Mouse (Mus musculus) frontal cortex, postnatal 36 days (tissue): ENCODE results near the gene Adcy1.

Experiments
- DNase-seq, 2 experiments: peaks; one replicate each; pipeline ENCODE4 v3.0.0; 2022; ENCODE audit warnings: low spot score in 2 of 2

Gene Adcy1

DNA sequence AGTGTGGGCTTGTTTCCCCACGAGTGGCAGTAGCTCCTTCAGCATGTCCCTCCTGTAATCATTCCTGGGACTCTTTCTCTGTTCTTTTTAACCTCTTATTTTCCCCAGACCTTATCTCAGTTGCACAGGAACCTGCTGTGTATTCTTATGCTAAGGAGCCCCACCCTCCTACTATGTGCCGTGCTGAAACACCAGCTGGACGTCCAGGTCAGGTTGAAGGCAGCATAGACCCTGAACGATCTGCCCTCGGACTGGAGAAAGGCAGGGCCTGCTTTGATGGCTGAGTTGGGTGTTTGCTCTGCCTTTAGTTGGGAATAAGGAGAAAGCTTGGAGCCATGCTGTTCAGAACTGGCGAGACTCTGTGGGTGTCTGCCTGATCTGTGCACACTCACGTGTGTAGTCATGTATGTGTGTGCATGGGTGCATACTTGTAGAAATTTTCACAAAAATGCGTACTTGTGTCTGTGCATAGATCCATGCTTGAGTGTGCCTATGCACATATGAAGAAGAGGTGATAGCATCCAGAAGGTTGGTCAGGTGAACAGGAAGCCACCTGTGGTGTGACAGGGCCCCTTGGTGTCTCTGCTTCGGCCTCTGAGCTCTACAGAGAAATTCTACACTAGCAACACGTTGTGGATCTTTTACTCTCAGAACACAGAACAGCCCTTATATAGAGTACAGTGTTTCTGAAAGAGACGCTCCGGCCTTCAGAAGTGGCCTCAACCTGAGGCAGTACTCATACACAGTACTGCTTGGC is 5.4 kb downstream of the Adcy1 start:
- DNase-seq: no peak

DNA sequence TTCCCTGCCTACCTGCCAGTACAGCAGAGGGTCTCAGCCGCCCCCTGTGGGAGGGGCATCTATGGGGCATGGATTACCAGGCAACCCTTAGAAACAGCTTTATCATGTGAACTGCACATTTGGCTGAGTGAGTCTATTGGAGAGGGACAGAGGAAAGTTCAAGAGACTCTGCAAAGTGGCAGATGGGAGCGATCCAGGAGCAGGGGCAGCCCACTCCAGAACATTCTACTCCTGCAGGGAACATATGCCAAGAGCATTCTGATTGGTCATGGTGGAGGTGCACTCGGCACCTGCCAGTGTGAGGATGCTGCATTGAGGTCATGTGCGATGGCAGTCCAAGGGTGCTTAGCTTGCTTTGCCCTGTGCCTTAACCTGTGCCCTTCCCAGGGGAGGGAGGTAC is 6.5 kb downstream of the Adcy1 start:
- DNase-seq: no peak

DNA sequence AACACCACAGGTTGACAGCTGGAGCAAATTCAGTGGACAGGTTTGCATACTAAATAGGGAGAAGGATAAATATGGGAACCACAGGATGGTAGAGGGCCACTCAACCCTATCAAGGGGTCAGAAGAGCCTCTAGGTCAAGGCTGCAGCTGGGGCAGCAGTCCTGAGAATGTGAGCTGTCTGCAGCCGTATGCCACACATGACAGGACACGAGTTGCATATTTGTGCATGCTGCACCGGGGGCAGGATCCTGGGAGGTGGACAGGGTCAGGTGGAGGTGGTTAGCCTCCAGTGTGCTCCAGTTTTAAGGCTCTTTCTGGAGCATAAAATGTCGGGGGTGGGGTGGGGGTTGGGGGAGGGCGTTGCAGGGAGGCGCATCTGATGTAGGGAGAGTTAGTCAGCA is 8.3 kb downstream of the Adcy1 start:
- DNase-seq: no peak

DNA sequence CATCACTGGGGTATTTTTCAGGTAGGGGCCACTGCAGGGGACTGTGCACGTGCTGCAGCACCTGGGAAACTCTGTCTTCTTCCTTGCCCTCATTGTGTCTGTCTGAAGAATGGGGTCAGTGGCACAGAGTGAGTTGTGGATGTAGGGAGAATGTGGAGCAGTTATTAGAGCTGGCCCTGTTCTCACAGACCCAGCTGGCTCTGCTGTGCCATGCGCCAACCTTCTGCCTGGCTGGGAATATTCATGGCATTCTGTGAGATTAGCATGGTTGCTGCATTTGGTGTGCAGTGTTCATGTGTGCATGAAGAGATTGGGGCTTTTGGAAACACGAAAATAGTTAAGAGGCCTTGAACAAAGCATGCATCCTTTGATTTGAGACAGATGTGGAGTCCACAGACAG is 10.3 kb downstream of the Adcy1 start:
- DNase-seq: no peak

DNA sequence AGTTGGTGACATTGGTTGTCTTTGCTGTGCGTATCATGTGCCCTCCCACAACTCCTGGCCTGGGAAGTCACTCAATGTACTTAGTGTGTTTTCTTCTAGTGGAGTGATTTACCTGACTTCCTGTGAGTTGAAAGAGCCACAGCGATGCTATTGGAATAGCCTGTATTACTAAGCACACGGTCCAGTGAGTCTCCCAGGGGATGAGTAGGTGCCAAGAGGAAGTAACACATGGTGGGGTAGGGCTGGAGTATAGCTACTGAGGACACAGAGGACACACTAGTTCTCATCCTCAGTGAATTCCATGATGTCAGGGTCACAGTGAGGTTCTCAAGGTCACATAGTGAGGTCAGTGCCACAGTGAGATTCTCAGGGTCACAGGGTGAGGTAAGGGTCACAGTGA is 13.2 kb downstream of the Adcy1 start:
- no peak for DNase-seq

DNA sequence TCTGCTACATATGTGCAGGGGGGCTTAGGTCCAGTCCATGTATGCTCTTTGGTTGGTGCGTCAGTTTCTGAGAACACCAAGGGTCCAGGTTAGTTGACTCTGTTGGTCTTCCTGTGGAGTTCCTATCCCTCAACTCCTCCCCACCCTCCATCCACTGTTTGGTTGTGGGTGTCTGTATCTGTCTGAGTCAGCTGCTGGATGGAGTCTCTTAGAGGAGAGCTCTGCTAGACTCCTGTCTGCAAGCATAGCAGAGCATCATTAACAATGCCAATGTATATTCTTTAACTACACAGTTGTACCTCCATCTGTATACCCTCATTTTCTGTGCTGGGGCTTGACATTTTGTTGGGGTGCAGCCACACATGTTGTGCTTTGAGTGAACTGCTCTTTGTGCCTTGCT is 18.6 kb downstream of the Adcy1 start:
- no peak for DNase-seq

DNA sequence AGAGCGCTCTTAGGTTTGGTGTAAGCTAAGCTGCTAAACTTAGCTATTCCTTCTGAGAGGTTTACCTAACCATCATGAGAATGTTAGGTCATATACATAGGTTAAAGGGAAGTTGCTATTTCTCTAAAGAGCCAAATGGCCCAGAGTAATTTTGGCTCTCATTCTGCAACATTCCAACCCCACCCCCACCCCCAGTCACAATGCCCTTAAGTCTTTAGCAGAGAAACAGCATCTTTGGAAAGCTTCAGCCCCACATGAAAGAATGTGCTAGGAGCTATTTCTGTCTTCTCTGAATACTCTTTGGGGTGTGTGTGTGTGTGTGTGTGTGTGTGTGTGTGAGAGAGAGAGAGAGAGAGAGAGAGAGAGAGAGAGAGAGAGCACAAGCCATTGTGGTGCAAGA is 20.6 kb downstream of the Adcy1 start:
- DNase-seq: no peak

DNA sequence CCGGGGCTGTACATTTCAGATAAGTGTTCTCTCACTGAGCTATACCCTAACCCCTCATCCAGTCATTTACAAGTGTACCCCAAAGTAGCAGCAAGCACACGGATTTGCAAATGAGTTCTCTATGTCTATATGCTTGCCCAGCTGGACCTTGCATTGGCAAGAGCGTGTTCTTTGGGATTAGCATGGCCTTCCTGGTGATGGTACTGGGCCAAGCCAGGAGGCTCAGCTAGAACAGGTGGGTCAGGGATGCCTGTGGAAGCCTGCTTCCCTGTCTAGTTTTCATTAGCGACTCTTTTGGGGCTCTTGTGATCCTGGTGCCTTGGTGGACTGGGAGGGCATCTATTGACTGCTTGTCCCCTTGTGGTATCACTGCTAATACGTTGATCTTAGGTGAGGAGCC is 21.9 kb downstream of the Adcy1 start:
- DNase-seq: no peak

DNA sequence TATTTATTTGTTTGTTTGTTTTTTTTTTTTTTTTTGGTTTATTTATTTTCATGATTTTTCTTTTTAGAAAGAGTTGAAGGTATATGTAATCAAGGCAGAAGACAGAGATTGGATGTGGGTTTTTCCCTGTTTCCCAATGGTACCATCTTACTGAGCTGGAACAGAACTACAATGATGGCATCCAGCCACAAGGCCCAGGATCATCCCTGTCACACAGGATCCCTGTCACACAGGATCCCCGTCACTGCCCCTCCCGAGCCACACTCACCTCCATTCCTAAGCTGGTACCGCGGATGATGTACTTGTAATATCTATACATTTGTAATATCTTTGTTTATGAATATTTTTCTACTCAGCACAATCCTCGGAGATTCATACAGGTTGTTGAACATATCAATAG is 27.8 kb downstream of the Adcy1 start:
- DNase-seq: no peak

DNA sequence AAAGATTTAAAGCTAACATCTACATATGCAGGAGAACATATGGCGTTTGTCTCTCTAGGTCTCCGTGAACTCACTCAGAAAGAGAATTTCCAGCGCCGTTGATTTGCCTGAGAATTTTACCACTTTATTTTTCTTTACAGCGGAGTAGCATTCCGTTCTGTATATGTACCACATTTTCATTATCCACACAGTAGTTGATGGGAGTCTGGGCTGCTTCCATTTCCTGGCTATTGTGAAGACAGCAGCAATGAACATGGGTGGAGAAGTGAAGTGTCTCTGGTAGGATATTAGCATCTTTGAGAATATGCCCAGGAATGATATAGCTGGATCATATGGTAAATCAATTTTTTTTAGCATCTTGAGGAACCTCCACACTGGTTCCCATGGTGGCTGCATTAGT is 31.6 kb downstream of the Adcy1 start:
- no peak for DNase-seq

DNA sequence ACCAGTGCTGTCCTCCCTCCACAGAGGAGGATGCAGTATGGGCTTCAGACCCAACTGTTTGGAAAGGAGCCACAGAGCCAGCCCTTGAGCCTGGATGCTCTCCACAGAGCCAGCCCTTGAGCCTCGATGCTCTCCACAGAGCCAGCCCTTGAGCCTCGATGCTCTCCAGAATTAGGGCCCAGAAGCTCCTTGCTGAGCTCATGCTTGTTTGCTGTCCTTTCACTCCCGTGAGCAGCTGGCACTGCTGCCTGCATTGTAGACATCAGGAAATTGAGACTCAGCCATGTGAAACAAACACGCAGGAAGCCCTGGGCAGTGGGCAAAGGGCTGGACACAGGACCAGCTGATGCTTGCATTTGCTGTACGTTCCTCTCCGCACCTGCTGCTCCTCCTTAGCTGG is 38.4 kb downstream of the Adcy1 start:
- DNase-seq: no peak

DNA sequence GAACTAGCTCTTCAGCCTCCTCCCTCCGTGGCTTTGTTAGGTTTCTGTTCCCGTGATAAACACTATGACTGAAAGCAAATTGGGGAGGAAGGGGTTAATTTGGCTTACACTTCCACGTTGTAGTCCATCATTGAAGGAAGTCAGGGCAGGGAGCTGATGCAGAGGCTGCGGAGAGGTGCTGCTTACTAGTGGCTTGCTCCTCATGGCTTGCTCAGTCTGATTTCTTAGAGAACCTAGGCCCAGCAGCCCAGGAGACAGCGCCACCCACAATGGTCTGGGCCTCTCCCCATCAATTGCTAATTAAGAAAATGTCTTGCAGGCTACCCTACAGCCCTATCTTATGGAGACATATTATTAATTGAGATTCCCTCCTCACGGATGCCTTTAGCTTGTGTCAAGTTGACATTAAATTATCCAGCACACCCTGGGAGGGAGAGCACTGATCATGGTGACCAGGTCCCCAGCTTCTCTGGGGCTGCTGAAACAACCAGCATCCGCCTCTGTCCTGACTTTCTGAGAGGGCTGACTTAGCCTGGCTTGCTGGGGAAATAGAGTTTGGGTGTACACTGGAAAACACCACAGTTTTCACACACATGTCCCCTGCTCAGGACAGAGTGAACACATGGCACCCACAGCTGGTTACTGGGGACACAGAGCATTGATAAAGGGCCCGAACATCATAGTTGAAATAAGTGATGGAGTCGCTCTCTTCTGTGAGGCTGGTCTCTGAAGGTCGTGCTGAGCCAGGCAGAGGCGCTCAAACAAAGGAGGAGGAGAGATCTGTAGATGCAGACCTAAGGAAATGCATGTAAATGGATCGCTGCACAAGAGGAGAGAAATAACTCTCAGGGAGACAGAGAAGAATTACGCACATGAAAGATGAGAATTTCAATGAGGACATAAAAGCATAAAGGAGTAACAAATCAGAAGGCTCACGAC is 39.2 kb downstream of the Adcy1 start:
- DNase-seq: no peak

DNA sequence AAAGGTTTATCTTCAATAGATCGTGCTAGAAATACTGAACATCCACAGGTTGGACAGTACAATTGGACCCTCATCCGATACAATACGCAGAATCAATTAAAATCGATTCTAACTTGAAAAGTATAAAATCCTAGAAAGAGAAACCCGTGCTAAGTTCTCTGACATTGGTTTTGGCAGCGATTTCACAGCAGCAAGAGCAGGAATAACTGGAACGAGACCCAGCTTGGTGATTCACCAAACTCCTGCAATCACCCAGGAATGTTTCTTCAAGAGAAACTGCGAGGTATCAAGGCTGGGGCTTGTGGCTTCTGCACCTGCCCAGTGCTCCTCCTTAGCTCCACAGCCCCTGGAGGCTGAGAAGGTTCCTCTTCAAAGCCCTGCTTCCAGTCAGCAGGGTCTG is 42.0 kb downstream of the Adcy1 start:
- DNase-seq: no peak

DNA sequence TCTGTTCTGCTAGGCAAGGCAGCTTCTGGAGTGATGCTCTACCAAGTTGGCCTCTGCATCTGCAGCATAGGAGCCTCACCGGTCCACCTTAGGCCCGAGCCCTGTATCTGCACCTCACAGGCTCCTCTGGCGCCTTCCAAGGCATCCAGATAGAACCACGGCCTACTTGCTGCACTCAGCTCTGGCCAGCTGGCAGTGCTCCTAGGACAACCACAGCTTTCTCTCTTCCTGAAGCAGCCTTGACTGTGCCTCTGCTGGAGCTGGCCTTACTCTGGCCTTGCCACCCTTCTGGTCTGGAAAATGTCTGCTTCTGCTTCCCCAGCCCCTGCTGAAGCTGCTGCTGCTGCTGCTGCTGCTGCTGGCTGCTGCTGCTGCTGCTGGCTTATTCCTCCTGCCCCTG is 45.8 kb downstream of the Adcy1 start:
- DNase-seq: no peak

DNA sequence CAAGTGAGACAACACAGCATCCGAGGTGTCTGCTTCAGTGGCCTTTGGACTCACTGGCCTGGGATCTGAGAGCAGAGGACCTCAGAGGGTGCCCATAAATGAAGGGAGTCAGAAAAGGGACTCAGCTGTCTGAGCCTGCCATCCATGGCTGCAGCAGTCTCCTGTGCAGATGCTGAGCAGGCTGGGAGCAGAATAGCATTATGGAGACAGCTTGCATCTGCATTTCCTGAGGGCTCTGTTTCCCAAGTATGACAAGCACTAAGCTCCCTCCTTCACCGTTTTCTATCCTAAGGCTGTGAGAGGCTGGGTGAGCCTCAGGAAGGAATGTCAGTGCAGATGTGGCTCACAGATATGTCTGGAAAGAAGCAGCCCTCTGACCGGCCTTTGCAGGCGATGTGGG is 49.8 kb downstream of the Adcy1 start:
- DNase-seq: no peak

DNA sequence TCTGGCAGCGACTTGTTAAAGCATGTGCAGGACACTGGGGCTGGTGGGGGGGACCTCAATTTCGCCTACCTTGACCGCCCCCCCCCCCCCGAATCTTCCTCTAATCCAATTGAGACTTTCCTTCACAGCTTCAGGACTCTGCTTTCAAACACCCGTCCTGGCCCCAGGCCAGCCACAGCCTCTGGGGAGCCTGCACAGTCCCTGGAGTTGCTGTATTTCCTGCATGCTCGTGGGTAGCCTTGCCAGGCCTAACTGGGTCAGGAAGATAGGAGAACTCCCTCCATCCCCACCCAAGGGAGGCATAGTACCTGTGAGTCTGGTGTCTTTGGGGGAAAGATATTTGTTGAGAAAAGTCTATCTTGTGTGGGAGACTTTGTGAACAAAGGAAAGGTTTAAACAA is 50.4 kb downstream of the Adcy1 start:
- DNase-seq: no peak

DNA sequence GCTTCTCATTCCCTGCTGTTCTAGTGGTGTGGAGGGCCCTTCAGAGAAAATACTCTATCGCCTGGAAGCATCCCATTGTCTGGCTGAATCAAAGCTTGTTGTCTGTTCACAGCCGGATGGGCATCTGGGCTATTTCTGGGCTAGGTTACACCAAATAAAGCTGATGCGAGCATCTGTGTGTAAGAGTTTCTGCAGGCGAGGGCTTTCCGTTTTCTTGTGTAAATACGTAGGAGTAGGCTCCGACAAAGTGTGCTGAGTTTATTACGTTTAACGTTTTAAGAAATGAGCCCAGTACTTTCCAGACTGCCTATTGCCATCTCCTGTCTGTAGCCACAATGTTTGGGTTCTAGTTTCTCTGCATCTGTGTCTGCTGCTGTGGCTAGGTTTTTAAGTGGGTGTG is 51.0 kb downstream of the Adcy1 start:
- DNase-seq: no peak

DNA sequence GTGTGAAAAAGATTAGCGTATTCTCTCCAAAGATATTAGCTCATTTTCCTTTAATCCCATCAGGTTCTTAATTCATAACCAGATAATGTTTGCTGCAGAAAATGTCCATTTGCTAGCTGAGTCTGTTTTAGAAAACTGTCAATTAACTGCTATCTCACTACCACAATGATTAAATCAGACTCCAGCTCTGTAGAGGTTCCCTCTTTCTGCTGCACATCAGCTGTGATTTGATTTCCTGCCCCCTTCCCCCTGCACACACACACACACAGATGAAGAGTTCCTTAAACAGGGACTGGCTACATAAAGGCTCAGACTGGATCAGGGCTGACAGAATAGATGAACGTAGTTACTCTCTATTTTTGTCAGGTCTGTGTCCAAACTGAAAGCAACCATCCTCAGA is 53.4 kb downstream of the Adcy1 start:
- DNase-seq: no peak

DNA sequence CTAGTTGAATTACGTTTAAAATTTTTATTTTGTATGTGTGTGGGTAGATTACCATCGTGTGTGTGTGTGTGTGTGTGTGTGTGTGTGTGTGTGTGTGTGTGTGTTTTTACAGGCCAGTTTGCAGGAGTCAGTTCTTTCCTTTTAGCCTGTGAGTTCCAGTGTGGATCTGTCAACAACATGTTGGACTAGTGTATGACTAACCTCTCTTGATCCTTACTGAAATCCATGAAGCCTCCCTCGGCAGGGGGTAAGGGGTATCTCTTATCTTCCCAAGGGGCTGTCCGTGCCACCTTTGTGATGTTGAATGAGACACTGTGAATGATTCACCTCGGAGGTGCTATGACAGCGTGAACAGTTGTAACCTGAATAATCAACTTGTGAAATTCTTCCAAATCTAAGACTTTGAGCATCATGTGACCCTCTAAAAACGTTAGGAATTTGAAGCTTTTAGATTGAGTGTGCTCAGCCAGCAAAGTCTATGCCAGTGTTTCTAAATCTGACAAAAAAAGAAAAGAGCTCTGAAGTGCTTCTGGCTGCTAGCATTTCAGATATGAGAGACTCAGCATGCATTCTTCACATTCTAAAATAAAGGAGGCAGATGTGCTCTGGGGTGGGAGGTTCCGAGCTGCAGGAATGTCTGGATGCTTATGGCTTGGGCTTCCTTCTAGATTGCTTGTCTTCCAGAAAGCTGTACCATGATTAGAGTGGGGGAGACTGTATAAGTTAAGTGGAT is 66.2 kb downstream of the Adcy1 start:
- peak in 1 of 2 experiments; percentile 36 for DNase-seq

DNA sequence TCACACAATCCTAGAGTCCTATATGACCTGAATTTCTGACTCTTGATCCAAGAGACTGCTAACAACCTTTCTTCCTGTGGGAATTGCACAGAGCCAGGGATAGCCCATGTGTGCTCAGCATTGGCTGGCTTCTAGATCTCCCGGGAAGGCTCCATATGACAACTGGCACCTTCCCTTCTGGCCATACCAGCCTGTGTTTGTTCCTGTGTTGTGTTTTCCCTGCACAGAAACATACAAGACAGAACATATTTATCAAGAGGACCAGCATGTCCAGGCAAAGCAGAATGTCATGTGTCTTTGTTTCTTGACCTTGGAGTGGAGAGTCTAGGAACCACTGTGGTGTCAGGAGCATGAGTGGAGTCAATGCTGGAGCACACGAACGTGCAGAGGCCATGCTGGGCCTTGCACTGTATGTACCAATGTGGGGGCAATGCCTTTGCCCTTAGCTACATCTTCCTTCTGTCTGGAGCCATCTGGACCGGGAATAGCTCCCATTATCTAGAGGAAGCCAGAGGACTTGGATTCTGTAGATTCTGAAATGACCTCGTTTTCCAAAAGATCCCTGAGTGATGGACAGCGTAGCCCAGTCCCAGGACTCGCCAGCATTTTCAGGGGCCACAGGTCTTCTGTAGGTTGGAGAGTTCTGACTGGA is 69.6 kb downstream of the Adcy1 start:
- no peak for DNase-seq

DNA sequence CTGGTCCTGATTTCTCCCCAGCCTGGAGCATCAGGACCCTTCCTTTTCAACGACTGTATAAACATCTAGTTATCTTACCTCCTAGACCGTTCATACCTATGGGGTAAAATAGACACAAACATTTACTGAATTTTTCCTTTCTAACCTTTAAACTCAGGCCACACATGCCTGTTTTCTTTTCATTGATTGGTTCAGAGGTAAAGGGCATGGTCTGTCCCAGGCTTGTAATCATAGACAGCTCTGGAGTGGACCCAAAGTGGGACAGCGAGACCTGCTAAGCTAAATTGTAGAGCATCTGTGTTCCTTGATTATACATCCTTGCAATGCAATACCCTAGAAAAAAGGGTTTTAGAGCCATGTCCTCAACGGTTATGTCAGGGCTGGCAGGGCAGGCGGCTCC is 70.4 kb downstream of the Adcy1 start:
- DNase-seq: no peak

DNA sequence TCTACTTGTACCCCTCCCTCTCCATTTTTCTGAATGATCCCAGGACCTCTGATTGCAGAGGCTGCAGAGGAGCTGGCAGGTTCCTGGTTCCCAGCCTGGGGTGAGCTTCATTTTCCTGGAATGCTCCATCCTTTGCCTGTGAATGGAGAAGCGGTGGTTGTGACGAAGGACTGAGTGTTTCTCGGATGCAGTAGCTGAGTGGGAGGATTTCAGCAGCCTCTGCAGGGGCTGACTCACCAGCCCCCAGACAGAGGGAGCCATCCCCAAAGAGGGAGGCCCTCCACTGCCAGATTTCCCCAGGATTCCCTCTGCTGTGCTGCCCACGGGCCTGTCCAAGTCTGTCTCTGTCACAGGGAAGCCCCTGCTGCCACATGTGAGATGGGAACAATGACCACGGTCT is 71.0 kb downstream of the Adcy1 start:
- peak; percentile 64 to 71 for DNase-seq
